Mouse (Mus musculus): ENCODE measurements around the gene Cep83.

DNA sequence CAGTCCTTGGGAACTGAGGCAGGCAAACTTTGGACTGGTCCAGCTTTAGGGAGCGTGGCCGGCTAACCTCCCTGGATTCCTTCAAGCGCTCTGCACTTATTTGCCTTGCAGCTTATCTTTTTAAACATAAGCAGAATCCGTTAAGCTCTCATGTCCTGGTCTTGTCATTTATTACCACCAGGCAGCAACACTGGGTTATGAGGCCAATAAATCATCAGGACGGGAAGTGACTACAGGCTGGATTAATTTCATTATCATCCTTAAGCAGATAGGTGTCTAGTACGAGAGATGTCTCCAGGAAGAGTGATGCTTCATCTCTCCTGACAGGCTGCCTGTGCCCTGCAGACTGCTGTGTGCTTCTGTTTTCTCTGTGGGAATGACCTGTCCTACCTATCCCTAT, 119.8 kb downstream of the Cep83 start:
- TF ChIP-seq CTCF (IDR thresholded peaks at IDR 0.05; ENCODE audit: borderline replicate concordance, insufficient read depth, low read length) (no peak), POLR2A (IDR thresholded peaks at IDR 0.05; ENCODE audit: low read depth, low read length) (no peak)
